Comparison of ENCODE assay signal across 8 mouse cellular contexts in the genomic region with DNA sequence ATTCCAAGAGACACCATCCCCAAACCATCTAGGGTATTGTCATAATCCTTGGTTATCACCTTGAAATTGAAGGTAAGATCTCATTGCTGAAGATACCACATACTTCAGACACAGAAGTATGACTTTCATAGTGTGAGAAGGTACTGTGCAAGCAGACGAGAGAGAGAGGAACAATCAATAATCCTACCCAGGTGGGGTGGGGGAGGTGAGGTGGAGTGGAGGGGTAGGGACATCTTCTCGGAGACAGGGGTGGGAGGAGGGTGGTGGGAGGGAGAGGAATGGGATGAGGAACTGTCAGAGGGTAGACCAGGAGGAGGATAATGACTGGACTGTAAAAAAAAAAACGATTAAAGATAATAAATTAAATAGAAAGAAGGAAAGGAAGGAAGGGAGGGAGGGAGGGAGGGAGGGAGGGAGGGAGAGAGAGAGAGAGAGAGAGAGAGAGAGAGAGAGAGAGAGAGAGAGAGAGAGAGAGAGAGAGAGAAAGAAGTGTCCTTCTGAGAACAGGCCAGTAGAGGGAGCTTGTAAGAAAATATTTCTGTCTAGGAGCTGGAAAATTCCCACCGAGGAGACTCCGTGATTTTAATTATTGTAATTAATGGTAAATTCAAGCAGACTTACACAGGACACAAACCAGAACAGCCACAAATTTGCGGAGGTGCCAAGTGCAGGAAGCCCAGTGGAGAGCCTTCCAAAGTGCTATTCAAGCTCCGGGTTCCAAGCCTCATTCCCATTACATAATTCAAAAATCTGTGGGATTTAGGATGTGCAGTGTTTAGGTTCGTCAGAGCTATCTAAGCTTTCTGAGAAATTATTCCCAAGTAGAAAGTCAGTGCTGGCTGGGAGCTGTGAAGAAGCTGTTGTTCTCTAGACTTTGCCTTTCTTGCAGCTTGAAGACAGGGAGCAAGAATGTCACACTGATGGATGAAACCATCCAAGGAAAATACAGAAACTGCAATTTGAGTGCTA. TPM values are rescaled to one million over a fixed set of nuclear protein-coding genes. Genes with fewer than 3 reads are reported as not detected.
DNase-seq lines count a peak whose midpoint lies in the region; ATAC-seq and TF ChIP-seq lines count a peak whose summit lies in the region.

No protein-coding gene starts in this region.

- H3K4me1 ChIP-seq in intestine, postnatal 0 days (replicated peaks; ENCODE audit: control insufficient read depth, insufficient read depth, low read length) = no peaks in the 10 kb centered on the region
- no peaks in the 10 kb centered on the region for H3K4me1 ChIP-seq in intestine, embryonic 16.5 days (ENCODE audit: control insufficient read depth, insufficient read depth, low read length)
- peaks cover 16 to 17% of the 10 kb centered on the region in 2 experiments for H3K4me1 ChIP-seq in ES-E14 (ENCODE audit: control insufficient read depth in 2 of 2, insufficient read depth in 2 of 2, low read length in 2 of 2, poor library complexity in 1 of 2)
- no peaks in the 10 kb centered on the region for H3K4me1 ChIP-seq in cerebellum, adult 2 months (ENCODE audit: control insufficient read depth, insufficient read depth, low read length)

- no peak overlapping the region for H3K27ac ChIP-seq in intestine, postnatal 0 days (ENCODE audit: low read depth, low read length)
- no peak overlapping the region for H3K27ac ChIP-seq in intestine, embryonic 16.5 days (ENCODE audit: low read length)
- H3K27ac ChIP-seq in ES-E14 (ENCODE audit: insufficient read depth, low read depth, low read length, poor library complexity, severe bottlenecking) = peak overlapping the region; percentile 85
- 0 out of 2 replicates have a peak overlapping the region, but pooled peaks have one; percentile 3 for H3K27ac ChIP-seq in cerebellum, adult 2 months (ENCODE audit: insufficient read depth, low read length)
- H3K27ac ChIP-seq in layer of hippocampus, adult 2 months = peak overlapping the region; percentile 88

- no peak for TF ChIP-seq POLR2A in cerebellum, adult 2 months (IDR thresholded peaks at IDR 0.05; ENCODE audit: borderline replicate concordance, insufficient read depth, low read length)

- no peak overlapping the region for H3K9ac ChIP-seq in intestine, postnatal 0 days (ENCODE audit: low read depth, low read length)
- no peak overlapping the region for H3K9ac ChIP-seq in intestine, embryonic 16.5 days (ENCODE audit: low read depth, low read length)
- H3K9ac ChIP-seq in ES-E14 (ENCODE audit: insufficient read depth, low read depth, low read length, poor library complexity, severe bottlenecking) = peak overlapping the region; percentile 64; the same call in 1 of the 2 replicates

- no peaks in the 10 kb centered on the region for H3K27me3 ChIP-seq in intestine, postnatal 0 days (replicated peaks; ENCODE audit: control insufficient read depth, insufficient read depth, low read length)
- no peaks in the 10 kb centered on the region for H3K27me3 ChIP-seq in intestine, embryonic 16.5 days (replicated peaks; ENCODE audit: control insufficient read depth, insufficient read depth, low read length)
- no peaks in the 10 kb centered on the region for H3K27me3 ChIP-seq in cerebellum, adult 2 months (ENCODE audit: control insufficient read depth, insufficient read depth, low read length)

- H3K9me3 ChIP-seq in intestine, postnatal 0 days (ENCODE audit: control insufficient read depth) = no peaks in the 10 kb centered on the region
- no peaks in the 10 kb centered on the region for H3K9me3 ChIP-seq in intestine, embryonic 16.5 days (ENCODE audit: control insufficient read depth, low read length)
- no peaks in the 10 kb centered on the region for H3K9me3 ChIP-seq in ES-E14 (ENCODE audit: control insufficient read depth, insufficient read depth, low read depth, low read length)

- H3K36me3 ChIP-seq in intestine, postnatal 0 days (ENCODE audit: control insufficient read depth, insufficient read depth) = no peaks in the 10 kb centered on the region
- H3K36me3 ChIP-seq in intestine, embryonic 16.5 days (ENCODE audit: control insufficient read depth, insufficient read depth, low read length) = no peaks in the 10 kb centered on the region
- no peaks in the 10 kb centered on the region; the same call in none of the 2 replicates for H3K36me3 ChIP-seq in ES-E14 (ENCODE audit: control insufficient read depth, insufficient read depth, low read length, poor library complexity, severe bottlenecking)

- no peak for ATAC-seq in intestine, postnatal 0 days
- ATAC-seq in intestine, embryonic 16.5 days = no peak
- ATAC-seq in activated CD4-positive, CD25-positive, alpha-beta regulatory T cell, adult 4 months = no peak

- WGBS in intestine, postnatal 0 days = 45% methylated on average over 8 of the region's 8 CpGs
- WGBS in intestine, embryonic 16.5 days = 38% methylated on average over 8 of the region's 8 CpGs
- 15% methylated on average over 7 of the region's 8 CpGs for WGBS in cerebellum, adult 2 months

- no peak overlapping the region for H3K4me2 ChIP-seq in intestine, postnatal 0 days (replicated peaks; ENCODE audit: low read depth)
- H3K4me2 ChIP-seq in intestine, embryonic 16.5 days (ENCODE audit: low read depth, low read length) = no peak overlapping the region

- TF ChIP-seq CTCF in intestine, postnatal 0 days (IDR thresholded peaks at IDR 0.05; ENCODE audit: low read depth) = peak; percentile 55
- TF ChIP-seq CTCF in cerebellum, adult 2 months (IDR thresholded peaks at IDR 0.05; ENCODE audit: borderline replicate concordance, insufficient read depth, low read depth, low read length) = peak; percentile 30; the same call in 1 of the 2 replicates
- TF ChIP-seq CTCF in layer of hippocampus, adult 2 months (conservative IDR thresholded peaks at IDR 0.05) = peak; percentile 72

- in situ Hi-C loops in ES-E14 (cut with MboI; ENCODE audit: low sequenced_read_pairs in 2 of 2, unreplicated experiment in 2 of 2) = no loop called here

- no peak for DNase-seq in ES-E14 (ENCODE audit: low read depth, low spot score)
- DNase-seq in cerebellum, adult 2 months = peak; percentile 63 to 67
- peak; percentile 33 to 63 for DNase-seq in layer of hippocampus, adult 2 months (ENCODE audit: low spot score in 2 of 2)
- no peak for DNase-seq in urinary bladder, adult 18-20 months (ENCODE audit: low spot score in 2 of 2)
- DNase-seq in adrenal gland, adult 18-20 months (ENCODE audit: low spot score in 2 of 2) = no peak

- H3K4me3 ChIP-seq in intestine, postnatal 0 days (ENCODE audit: low read depth, low read length) = no peak overlapping the region
- no peak overlapping the region for H3K4me3 ChIP-seq in intestine, embryonic 16.5 days (ENCODE audit: low read length)
- no peak overlapping the region for H3K4me3 ChIP-seq in ES-E14 (ENCODE audit: insufficient read depth in 1 of 2, low read depth in 1 of 2, low read length in 2 of 2, poor library complexity in 1 of 2, severe bottlenecking in 1 of 2)
- H3K4me3 ChIP-seq in cerebellum, adult 2 months (replicated peaks; ENCODE audit: insufficient read depth, low read depth, low read length) = peak overlapping the region; percentile 47
- peak overlapping the region; percentile 49 for H3K4me3 ChIP-seq in layer of hippocampus, adult 2 months

TF ChIP-seq in ES-E14, 5 proteins besides CTCF, POLR2A, EP300 and RAD21:
- TF ChIP-seq ZNF384 (IDR thresholded peaks at IDR 0.05; ENCODE audit: low read depth, low read length) (no peak), CHD2 (IDR thresholded peaks at IDR 0.05; ENCODE audit: low read depth, low read length) (no peak), ZC3H11A (IDR thresholded peaks at IDR 0.05; ENCODE audit: borderline replicate concordance, low read depth, low read length) (no peak), HCFC1 (IDR thresholded peaks at IDR 0.05; ENCODE audit: borderline replicate concordance, insufficient read depth, low read length) (no peak), MAFK (IDR thresholded peaks at IDR 0.05; ENCODE audit: insufficient read depth, low read depth, low read length) (no peak)
TF ChIP-seq in ES-E14: peak in this region for 0.

RNA-seq across cellular contexts. Expression of a gene that starts 35.5 kb away (rescaled TPM):
- polyA plus RNA-seq in intestine, postnatal 0 days (2015; fragmentation: Nextera tagmentation; extraction: Ambion mirVana) = 209 TPM in 2 replicates
- 177 and 188 TPM in 2 replicates for polyA plus RNA-seq in intestine, embryonic 16.5 days (2015; fragmentation: Nextera tagmentation; extraction: Ambion mirVana)
- 87.8 and 118 TPM in 2 replicates for total RNA-seq in ES-E14 (2012; rRNA removed)
- polyA plus RNA-seq in cerebellum, adult 2 months (2012; rRNA removed) = 78.5 and 80.7 TPM in 2 replicates
- 10 to 100 TPM; 51.5 to 56.4 TPM for total RNA-seq in layer of hippocampus, adult 2 months (2021)
- 100 to 1,000 TPM; 142 to 157 TPM for polyA plus RNA-seq in activated CD4-positive, CD25-positive, alpha-beta regulatory T cell, adult 4 months (2017; shearing (Covaris generic))
- 10 to 100 TPM; 70.4 to 77.9 TPM for total RNA-seq in adrenal gland, adult 18-20 months (2021)

Comparison
In these comparisons a context has a peak if more than half of its experiments do, and no peak if none do; other contexts are left out.
1. H3K27ac ChIP-seq: peak in ES-E14 (single experiment), cerebellum, adult 2 months (single experiment) and layer of hippocampus, adult 2 months (single experiment); none in intestine, postnatal 0 days (single experiment) and intestine, embryonic 16.5 days (single experiment).
2. H3K4me3 ChIP-seq: peak in cerebellum, adult 2 months (single experiment) and layer of hippocampus, adult 2 months (single experiment); none in intestine, postnatal 0 days (single experiment), intestine, embryonic 16.5 days (single experiment) and ES-E14 (0 of 2).
3. DNase-seq: peak in cerebellum, adult 2 months (2 of 2) and layer of hippocampus, adult 2 months (2 of 2); none in ES-E14 (single experiment), urinary bladder, adult 18-20 months (0 of 2) and adrenal gland, adult 18-20 months (0 of 2).
4. Peak in every context shown above with its lines, with median percentiles within 50 percentile points of each other: CTCF ChIP-seq.